Mouse (Mus musculus) Patski (cell line): ENCODE data around the gene Spock1. TPM values are rescaled to one million over a fixed set of nuclear protein-coding genes. Genes with fewer than 3 reads are reported as not detected.

ENCODE experiments used
- ATAC-seq: fragments of 100-300 bp; one replicate; pipeline ENCODE4 v1.8.0; 2021
- CTCF ChIA-PET: fragments of 350-600 bp; sonication (Branson Sonifier 250); formaldehyde crosslinking; loops from one replicate; lab custom pipeline; 2022; ENCODE audit warnings: inconsistent platforms; lab: Charles Lee
- POLR2A ChIA-PET: fragments of 350-600 bp; sonication (Branson Sonifier 250); formaldehyde crosslinking; loops from one replicate; lab custom pipeline; 2022; ENCODE audit warnings: antibody characterized with exemption, inconsistent platforms; lab: Charles Lee
- DNase-seq: peaks from one replicate; pipeline ENCODE4 v3.0.0-alpha.2; 2011; ENCODE audit warnings: low read depth, low spot score
- H3K27me3 ChIP-seq: fragments of 371-371 bp; one replicate; pipeline ENCODE4 v1.5.1; 2021
- CTCF ChIP-seq: fragments of 100-300 bp; IDR thresholded peaks from one replicate; pipeline ENCODE4 v1.5.1; 2021
- in situ Hi-C: fragments of 300-500 bp; cut with MboI; formaldehyde crosslinking; loops from 3 replicates; pipeline ENCODE4 v1.11.1; 2018; ENCODE audit warnings: low pct_unique_long_range_greater_than_20kb, mixed read lengths
- polyA plus RNA-seq: library from polyadenylated mRNA; unstranded; gene quantifications from one replicate; pipeline ENCODE4 v1.2.3, GENCODE M21; 2021

Spock1 gene
- polyA plus RNA-seq, 1 experiment from 2014 or later, result not detected

DNA sequence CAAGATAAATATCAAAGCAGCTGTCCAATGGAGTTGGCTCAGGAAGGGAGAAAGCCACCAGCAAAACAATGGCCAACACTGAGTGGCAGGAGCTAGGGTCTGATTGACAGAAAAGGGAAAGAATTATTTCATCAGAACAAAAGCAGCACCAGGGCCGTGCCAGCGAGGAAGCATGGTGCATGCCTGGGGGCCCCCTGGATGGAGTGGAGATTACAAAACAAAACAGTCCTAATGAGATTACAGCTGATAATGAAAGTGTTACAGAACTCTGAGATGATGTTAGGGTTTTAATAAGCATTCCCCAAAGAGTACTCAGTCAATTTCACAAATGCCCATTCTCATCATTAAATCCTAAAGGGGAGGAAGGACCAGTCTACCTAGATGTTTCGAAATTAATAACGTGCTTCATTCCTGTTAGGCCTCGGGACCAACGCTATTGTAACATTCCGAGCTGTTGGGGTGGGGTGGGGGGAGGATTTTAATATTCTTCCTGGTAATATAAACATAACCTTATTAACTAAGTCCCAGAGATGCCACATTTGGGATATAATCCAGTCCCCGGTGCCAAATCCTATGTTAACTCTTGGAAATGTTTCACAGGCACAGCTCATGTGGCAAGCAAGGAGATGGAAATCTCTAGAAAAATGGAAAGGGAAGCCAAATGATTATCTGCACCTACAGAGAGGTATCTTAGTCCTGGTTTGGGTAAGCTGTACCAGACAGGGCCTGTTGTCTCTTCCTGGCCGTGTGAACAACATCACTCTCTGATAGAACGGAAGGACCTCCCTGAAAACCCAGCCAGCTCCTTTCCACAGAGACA lies 271.7 kb downstream of the Spock1 start:
- ATAC-seq (no peak), DNase-seq (no peak)
- H3K27me3 ChIP-seq, result peaks cover 3% of the 10 kb centered on the region
- POLR2A ChIA-PET, result no interaction called here
- in situ Hi-C loops, result no loop called here
- CTCF ChIA-PET, result no interaction called here
- TF ChIP-seq CTCF, result no peak

DNA sequence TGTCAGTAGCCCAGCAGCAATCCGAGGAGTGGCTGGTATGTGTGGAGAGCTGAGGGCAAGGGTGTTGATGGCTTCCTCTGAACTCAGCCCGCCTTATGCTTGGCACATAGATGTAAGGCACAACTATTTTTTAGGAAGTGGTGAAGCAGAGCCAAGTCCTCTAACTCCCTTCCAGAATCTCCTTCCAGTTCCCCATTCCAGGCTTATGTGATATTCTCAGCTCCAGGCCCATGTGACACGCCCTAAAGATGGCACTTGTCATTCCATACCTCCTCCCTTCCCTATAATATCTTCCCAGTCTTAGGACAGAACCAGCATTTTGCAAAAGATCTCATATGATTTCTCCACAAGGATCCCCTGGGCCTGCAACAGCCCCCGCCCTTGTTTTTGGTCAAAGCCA lies 277.6 kb downstream of the Spock1 start:
- H3K27me3 ChIP-seq, result no peaks in the 10 kb centered on the region
- TF ChIP-seq CTCF, result no peak
- ChIA-PET POLR2A (no interaction called here), CTCF (no interaction called here)
- ATAC-seq (no peak), DNase-seq (no peak)
- in situ Hi-C loops, result no loop called here

DNA sequence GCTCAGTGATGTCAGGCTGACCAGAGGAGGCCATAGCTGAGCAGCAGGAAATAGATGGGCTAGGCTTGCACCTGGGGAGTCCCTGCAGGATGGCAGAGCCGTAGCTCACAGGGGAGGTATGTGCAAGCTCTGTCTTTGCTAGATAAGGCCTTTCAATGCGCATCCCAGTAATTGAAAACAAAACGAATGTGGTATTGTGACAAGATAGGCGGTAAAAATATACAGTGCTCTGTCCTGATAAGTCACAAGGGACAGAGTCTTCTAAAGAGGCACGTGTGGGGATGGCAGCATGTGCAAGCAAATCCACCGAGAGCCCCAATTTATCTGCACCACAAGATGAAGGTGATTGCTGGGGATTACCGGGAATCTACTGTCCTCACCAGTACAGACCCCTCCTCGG lies 279.9 kb downstream of the Spock1 start:
- no peak for DNase-seq
- in situ Hi-C loops, result no loop called here
- H3K27me3 ChIP-seq, result no peaks in the 10 kb centered on the region
- CTCF ChIA-PET, result no interaction called here
- POLR2A ChIA-PET, result no interaction called here
- TF ChIP-seq CTCF, result no peak
- ATAC-seq, result no peak

DNA sequence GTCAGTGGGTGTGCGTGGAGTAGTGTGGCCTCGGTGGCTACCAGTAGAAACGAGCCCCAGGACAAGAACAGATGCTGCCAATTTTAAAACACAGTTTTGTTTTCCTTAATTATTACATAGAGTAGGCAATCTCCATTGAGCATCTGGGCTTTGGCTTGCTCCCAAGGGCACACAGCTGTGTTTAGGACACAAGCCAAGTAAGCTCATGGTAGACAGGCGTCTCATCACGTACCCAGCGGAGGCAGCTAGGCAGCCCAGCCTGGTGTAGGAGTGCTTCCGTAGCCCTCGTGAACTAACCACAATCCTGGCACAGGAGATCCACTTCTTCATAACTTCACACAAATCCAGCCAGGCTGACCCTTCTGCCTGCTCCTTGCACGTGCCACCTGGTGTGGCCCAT lies 281.7 kb downstream of the Spock1 start:
- H3K27me3 ChIP-seq, result no peaks in the 10 kb centered on the region
- in situ Hi-C loops, result no loop called here
- CTCF ChIA-PET, result interaction anchor here (1.0 kb wide), 1 partner anchor 115 kb away, joined by 3 read pairs; no protein-coding TSS in a partner anchor

DNA sequence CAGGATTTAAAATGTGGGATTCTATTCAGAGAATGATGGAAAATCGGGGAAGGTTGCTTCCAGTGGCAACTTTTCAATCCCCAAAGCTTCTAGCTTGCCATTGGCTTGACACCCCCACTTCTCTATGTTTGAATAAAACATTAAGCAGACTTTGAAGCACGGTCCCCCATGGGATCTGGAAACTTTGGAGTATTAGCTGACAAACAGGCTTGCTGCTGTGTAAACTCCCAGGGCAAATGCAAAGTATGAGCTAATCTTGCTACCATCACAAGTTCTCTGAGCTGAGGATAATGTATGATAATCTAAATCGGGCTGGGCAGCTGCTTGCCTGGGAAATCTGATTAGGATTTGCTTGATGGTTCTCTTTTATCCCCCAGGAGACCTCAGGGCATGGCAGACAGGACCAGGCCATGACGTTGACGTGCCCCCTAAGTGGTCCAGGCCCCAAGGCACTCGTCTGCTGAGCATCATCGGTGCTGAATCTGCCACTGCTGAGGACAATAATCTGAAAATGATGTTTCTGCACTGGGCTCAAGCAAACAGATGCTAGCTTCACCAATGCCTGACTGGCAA lies 284.1 kb downstream of the Spock1 start:
- ATAC-seq (no peak), DNase-seq (no peak)
- TF ChIP-seq CTCF, result no peak
- POLR2A ChIA-PET, result no interaction called here
- H3K27me3 ChIP-seq, result no peaks in the 10 kb centered on the region
- CTCF ChIA-PET, result no interaction called here
- in situ Hi-C loops, result no loop called here

More for the DNA sequence above, 281.7 kb downstream of the Spock1 start:
- no peak for TF ChIP-seq CTCF
- ATAC-seq, result no peak
- no peak for DNase-seq
- POLR2A ChIA-PET, result no interaction called here

DNA sequence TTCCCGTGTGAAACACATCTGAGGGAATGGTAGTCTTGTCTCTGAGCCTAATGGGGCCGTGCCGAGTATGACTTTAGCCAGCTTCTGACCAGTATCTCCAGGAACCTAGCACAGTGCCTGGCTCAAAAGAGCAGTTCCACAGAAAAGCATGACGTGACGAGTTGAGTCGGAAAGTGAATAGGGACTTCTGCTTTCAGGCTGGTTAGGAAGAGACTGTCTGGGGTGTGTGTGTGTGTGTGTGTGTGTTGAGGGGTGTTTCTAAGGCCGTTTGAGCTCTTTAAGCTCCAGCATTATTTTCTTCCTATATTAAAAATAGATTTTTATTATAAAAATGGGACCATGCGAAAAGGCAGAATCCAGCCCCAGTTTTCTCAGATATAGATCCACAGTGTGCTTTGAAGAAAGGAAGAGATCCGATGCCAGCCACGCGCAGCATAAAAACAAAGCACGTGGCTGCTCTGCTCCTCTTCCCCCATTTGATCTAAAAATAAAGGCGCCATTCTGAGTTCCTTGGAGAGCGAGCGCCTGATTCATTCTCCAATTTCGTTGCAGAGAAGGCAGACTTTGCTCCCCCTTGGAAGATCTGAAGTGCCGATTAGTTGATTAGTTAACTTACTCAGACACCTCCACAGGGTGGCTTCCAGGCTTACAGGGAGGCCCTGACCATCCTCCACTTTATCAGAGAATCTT lies 288.9 kb downstream of the Spock1 start:
- no peak for ATAC-seq
- TF ChIP-seq CTCF, result no peak
- ChIA-PET POLR2A (no interaction called here), CTCF (no interaction called here)
- no peaks in the 10 kb centered on the region for H3K27me3 ChIP-seq
- in situ Hi-C loops, result no loop called here
- no peak for DNase-seq

DNA sequence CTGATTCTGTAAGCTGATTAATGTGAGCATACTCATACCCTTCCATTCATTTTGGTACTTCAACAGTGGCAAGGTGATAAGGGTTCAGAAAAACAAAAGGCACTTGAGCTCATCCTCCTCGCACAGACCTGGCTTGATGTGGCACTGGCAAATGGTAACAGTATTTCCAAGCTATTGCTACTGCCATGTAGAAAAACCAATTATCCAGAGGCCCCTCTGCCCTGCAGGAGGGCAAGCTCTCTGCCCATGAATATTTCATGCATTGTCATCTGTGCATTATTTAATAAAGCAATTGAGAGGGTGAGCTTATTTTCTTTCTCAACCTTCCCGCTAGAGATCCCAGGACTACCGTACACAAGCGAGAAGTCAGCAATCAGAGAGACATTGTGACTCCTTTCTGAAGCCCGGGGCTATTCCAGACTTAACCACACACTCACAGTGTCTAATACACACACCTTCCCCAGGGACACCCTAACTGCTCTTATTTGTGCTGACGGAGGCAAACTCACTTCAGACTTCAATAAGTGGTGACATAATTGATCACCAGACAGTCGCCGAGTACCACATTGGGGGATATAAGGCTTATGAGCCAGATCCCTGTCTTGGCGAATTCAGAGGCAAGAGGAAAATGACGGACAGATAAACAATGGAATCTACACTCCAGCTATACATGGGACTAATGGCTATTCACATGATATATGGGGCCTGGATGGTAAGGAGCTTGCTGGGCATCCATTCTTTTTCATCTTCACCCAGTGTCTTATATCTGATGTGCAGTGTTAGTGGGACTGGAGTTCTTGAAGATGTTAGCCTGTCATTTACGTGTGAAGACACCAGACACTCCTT lies 296.6 kb downstream of the Spock1 start:
- TF ChIP-seq CTCF, result no peak
- in situ Hi-C loops, result no loop called here
- CTCF ChIA-PET, result interaction anchor here (1.0 kb wide), 1 partner anchor 9 kb away, joined by 3 read pairs; no protein-coding TSS in a partner anchor
- POLR2A ChIA-PET, result no interaction called here
- no peaks in the 10 kb centered on the region for H3K27me3 ChIP-seq
- DNase-seq (no peak), ATAC-seq (no peak)

DNA sequence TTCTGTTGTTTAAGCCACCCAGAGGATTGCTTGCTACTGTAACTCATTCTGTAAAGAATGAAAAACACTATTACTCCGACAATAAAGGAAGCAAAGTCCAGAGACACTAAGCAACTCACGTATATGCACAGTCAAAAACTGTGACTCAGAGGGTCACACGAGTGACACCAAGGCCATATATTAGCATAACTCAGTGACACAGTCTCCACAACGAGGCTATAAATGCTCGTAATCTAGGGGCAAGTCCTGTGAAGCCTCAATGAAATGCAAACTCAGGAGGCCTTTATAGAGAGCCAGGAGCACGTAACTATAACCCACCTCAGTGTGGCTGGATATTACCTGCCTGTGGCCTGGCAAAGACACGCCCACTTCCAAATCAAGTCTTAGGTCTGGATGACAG lies 298.2 kb downstream of the Spock1 start:
- CTCF ChIA-PET, result no interaction called here
- in situ Hi-C loops, result no loop called here

DNA sequence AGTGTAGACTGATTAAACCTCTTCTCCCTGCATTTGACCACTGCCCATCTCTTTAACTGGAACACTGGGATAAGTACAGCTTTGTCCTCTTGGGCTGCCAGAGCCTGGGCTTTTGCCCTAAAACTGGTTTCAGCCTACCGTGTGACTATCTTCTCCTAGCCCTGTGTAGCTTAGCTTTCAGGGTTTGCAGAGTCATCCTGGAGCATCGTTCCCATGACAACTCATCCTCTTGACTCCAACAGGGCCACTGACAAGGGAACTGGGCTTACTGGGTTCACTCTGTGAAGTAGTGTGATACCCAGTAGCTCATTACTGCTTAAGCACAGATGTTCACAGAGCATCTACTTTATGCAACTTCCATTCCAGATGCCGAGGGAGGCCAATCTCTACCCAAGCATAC lies 303.7 kb downstream of the Spock1 start:
- ChIA-PET CTCF (no interaction called here), POLR2A (no interaction called here)
- ATAC-seq (no peak), DNase-seq (no peak)
- no peaks in the 10 kb centered on the region for H3K27me3 ChIP-seq
- TF ChIP-seq CTCF, result no peak
- in situ Hi-C loops, result no loop called here

More for the DNA sequence above, 298.2 kb downstream of the Spock1 start:
- DNase-seq (no peak), ATAC-seq (no peak)
- POLR2A ChIA-PET, result no interaction called here
- no peaks in the 10 kb centered on the region for H3K27me3 ChIP-seq
- TF ChIP-seq CTCF, result no peak

DNA sequence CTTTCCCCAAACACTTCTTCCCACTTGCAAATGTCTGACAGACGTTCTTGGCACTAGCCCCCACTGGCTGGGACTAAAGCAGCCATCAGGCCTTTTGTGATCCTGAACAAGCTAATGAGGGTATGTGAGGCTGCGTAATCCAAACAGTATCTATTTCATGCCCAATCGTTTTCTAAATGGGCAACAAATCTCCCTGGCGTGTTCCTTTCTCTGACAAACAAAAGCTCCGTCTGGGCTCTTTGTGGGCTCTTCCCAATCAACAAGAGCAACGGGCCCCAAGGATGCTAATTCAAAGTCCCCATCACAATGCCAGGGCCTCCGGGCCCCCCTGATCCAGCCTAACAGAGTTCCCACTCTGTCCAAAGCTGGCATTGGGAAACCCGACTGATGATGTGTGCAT lies 304.9 kb downstream of the Spock1 start:
- H3K27me3 ChIP-seq, result no peaks in the 10 kb centered on the region
- ATAC-seq (no peak), DNase-seq (no peak)
- no peak for TF ChIP-seq CTCF
- POLR2A ChIA-PET, result no interaction called here
- in situ Hi-C loops, result no loop called here
- CTCF ChIA-PET, result no interaction called here

DNA sequence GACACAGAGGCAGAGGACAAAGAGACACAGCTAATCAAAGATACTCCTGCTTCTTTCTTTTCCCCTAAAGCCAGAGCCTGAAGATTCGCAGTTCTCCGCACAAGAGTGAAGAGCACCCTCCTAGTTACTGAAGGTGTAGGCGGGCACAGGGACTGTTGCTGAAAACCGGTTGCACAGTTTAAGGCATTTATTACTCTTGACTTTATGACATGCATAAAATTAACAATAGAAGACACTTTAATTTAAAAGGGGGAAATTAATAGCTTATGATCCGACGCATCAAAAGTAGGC lies 312.4 kb downstream of the Spock1 start:
- no peak for ATAC-seq
- CTCF ChIA-PET, result no interaction called here
- no peak for DNase-seq
- TF ChIP-seq CTCF, result no peak
- in situ Hi-C loops, result no loop called here
- no peaks in the 10 kb centered on the region for H3K27me3 ChIP-seq
- POLR2A ChIA-PET, result no interaction called here
